Mouse (Mus musculus): ENCODE measurements at regions not wholly inside any gene's neighbourhood (a gene's known extent, or its start where the extent isn't known, plus 50 kb on each side); places are given as distances from the start of the nearest gene placed in this dataset.

DNA sequence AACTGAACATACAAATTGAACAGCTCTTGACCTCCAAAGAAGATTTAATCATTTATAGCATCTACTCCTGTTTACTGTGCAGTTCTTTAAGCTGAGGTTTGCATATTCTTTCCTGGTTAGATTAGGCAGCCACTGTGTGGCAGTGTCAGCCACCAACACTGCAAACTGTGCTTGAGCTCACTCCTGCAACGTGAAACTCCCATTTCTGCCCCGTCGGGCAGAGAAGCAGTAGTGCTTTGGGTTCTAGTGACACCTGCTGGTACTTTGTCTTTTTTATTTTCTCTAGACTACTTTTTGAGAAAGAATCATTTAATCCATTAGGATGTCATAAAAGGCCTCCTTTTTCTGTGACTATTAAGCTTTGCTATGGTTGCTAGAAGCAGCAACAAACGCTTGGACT lies 110.8 kb downstream of the Ogfrl1 start:
- TF ChIP-seq POLR2A (IDR thresholded peaks at IDR 0.05; ENCODE audit: borderline replicate concordance, insufficient read depth, low read length), result no peak
- TF ChIP-seq CTCF (IDR thresholded peaks at IDR 0.05; ENCODE audit: borderline replicate concordance, insufficient read depth, low read depth, low read length), result peak; percentile 63

Data from cerebellum, adult 2 months (tissue).